Mouse (Mus musculus) lung, embryonic 15.5 days (tissue): ENCODE measurements around the gene Thsd7a. TPM values are rescaled to one million over a fixed set of nuclear protein-coding genes. Genes with fewer than 3 reads are reported as not detected.

ENCODE experiments used
- ATAC-seq: fragments of 200-750 bp; cut with Nextera tagmentation; 2 replicates; pipeline ENCODE4 v1.8.0; 2017; ENCODE audit warnings: moderate number of reproducible peaks, borderline replicate concordance; ENCODE audit not compliant: low FRiP score, low TSS enrichment; ENCODE audit errors: extremely low read depth
- H3K27ac ChIP-seq: fragments of 300-500 bp; sonication (generic); 2 replicates; pipeline ENCODE4 v1.5.1; 2015; ENCODE audit warnings: moderate library complexity, mild to moderate bottlenecking, inconsistent platforms
- H3K27me3 ChIP-seq: fragments of 300-500 bp; sonication (generic); 2 replicates; pipeline ENCODE4 v1.6.1; 2015; ENCODE audit warnings: inconsistent platforms
- H3K36me3 ChIP-seq: fragments of 300-500 bp; sonication (generic); 2 replicates; pipeline ENCODE4 v1.6.1; 2015; ENCODE audit warnings: inconsistent platforms
- H3K4me1 ChIP-seq: fragments of 300-500 bp; sonication (generic); 2 replicates; pipeline ENCODE4 v1.6.1; 2015; ENCODE audit warnings: inconsistent platforms
- H3K4me2 ChIP-seq: fragments of 300-500 bp; sonication (generic); 2 replicates; pipeline ENCODE4 v1.6.1; 2015; ENCODE audit warnings: inconsistent platforms, mild to moderate bottlenecking, moderate library complexity
- H3K4me3 ChIP-seq: fragments of 300-500 bp; sonication (generic); 2 replicates; pipeline ENCODE4 v1.5.1; 2015; ENCODE audit warnings: mild to moderate bottlenecking, inconsistent platforms
- H3K9ac ChIP-seq: fragments of 300-500 bp; sonication (generic); 2 replicates; pipeline ENCODE4 v1.6.1; 2015; ENCODE audit warnings: inconsistent platforms
- H3K9me3 ChIP-seq: fragments of 300-500 bp; sonication (generic); 2 replicates; pipeline ENCODE4 v1.6.1; 2016; ENCODE audit warnings: inconsistent platforms
- WGBS: fragments of 180-500 bp; shearing (Covaris S2); methylation state at CpG from one replicate; pipeline ENCODE4 v1.1.7; 2015; 5-methylcytosine and 5-hydroxymethylcytosine counted together
- polyA plus RNA-seq: library from polyadenylated mRNA; unstranded; fragments of >200 nt; fragmentation: Nextera tagmentation; extraction: Ambion mirVana; gene quantifications from 2 replicates; pipeline ENCODE4 v1.2.1, GENCODE M21; 2015

Gene Thsd7a
- polyA plus RNA-seq, 1 experiment from 2014 or later: 2.3 TPM

- Histone ChIP-seq H3K4me3 (no peak overlapping the region), H3K4me2 (no peak overlapping the region), H3K27ac (no peak overlapping the region), H3K4me1 (no peaks in the 10 kb centered on the region), H3K9ac (no peak overlapping the region), H3K9me3 (no peaks in the 10 kb centered on the region), H3K27me3 (no peaks in the 10 kb centered on the region), H3K36me3 (no peaks in the 10 kb centered on the region)
- no peak for ATAC-seq
- 49% methylated on average over 2 of the region's 2 CpGs for WGBS
Measured at GRCm38 (mm10) chr6:12353573-12353972, 395.6 kb downstream of the Thsd7a start.

- H3K9me3 ChIP-seq: no peaks in the 10 kb centered on the region
- no peak overlapping the region for H3K4me2 ChIP-seq
- H3K27me3 ChIP-seq: no peaks in the 10 kb centered on the region
- H3K36me3 ChIP-seq: no peaks in the 10 kb centered on the region
- 61% methylated on average over 9 of the region's 9 CpGs for WGBS
- no peaks in the 10 kb centered on the region for H3K4me1 ChIP-seq
- no peak overlapping the region for H3K9ac ChIP-seq
- no peak overlapping the region for H3K27ac ChIP-seq
- H3K4me3 ChIP-seq: no peak overlapping the region
- ATAC-seq: no peak
Measured at GRCm38 (mm10) chr6:12352165-12352719, 397.0 kb downstream of the Thsd7a start.

GRCm38 (mm10) chr6:12350753-12351152 lies 398.5 kb downstream of the Thsd7a start:
- Histone ChIP-seq H3K4me2 (peak overlapping the region; percentile 18; the same call in 1 of the 2 replicates), H3K4me3 (no peak overlapping the region), H3K27me3 (no peaks in the 10 kb centered on the region), H3K9me3 (no peaks in the 10 kb centered on the region), H3K27ac (no peak overlapping the region), H3K9ac (no peak overlapping the region), H3K36me3 (no peaks in the 10 kb centered on the region), H3K4me1 (no peaks in the 10 kb centered on the region)
- 26% methylated on average over 5 of the region's 5 CpGs for WGBS
- no peak for ATAC-seq

- 63% methylated on average over 3 of the region's 3 CpGs for WGBS
- no peak for ATAC-seq
- Histone ChIP-seq H3K4me3 (no peak overlapping the region), H3K4me2 (no peak overlapping the region), H3K9ac (no peak overlapping the region), H3K4me1 (no peaks in the 10 kb centered on the region), H3K27me3 (no peaks in the 10 kb centered on the region), H3K36me3 (no peaks in the 10 kb centered on the region), H3K9me3 (no peaks in the 10 kb centered on the region), H3K27ac (no peak overlapping the region)
Measured at GRCm38 (mm10) chr6:12349105-12349759, 400.0 kb downstream of the Thsd7a start.

- Histone ChIP-seq H3K27me3 (no peaks in the 10 kb centered on the region), H3K4me3 (no peak overlapping the region), H3K4me1 (no peaks in the 10 kb centered on the region), H3K9me3 (no peaks in the 10 kb centered on the region), H3K27ac (no peak overlapping the region), H3K9ac (no peak overlapping the region), H3K36me3 (no peaks in the 10 kb centered on the region), H3K4me2 (no peak overlapping the region)
- ATAC-seq: no peak
Measured at GRCm38 (mm10) chr6:12348667-12349066, 400.5 kb downstream of the Thsd7a start.

- Histone ChIP-seq H3K4me1 (no peaks in the 10 kb centered on the region), H3K4me2 (no peak overlapping the region), H3K27ac (no peak overlapping the region), H3K27me3 (no peaks in the 10 kb centered on the region), H3K36me3 (no peaks in the 10 kb centered on the region), H3K9me3 (no peaks in the 10 kb centered on the region), H3K9ac (no peak overlapping the region), H3K4me3 (no peak overlapping the region)
- no peak for ATAC-seq
- 71% methylated on average over 14 of the region's 14 CpGs for WGBS
Measured at GRCm38 (mm10) chr6:12336590-12337584, 412.3 kb downstream of the Thsd7a start.

GRCm38 (mm10) chr6:12315070-12315909 lies 433.9 kb downstream of the Thsd7a start:
- 46% methylated on average over 7 of the region's 7 CpGs for WGBS
- ATAC-seq: no peak
- Histone ChIP-seq H3K4me3 (no peak overlapping the region), H3K4me1 (no peaks in the 10 kb centered on the region), H3K4me2 (no peak overlapping the region), H3K36me3 (no peaks in the 10 kb centered on the region), H3K9ac (no peak overlapping the region), H3K27me3 (no peaks in the 10 kb centered on the region), H3K27ac (no peak overlapping the region), H3K9me3 (no peaks in the 10 kb centered on the region)

- no peaks in the 10 kb centered on the region for H3K9me3 ChIP-seq
Measured at GRCm38 (mm10) chr6:12307502-12307901, 441.7 kb downstream of the Thsd7a start.

GRCm38 (mm10) chr6:12262641-12263400 lies 486.4 kb downstream of the Thsd7a start:
- Histone ChIP-seq H3K36me3 (no peaks in the 10 kb centered on the region), H3K4me1 (no peaks in the 10 kb centered on the region), H3K27ac (no peak overlapping the region), H3K9me3 (no peaks in the 10 kb centered on the region), H3K9ac (no peak overlapping the region), H3K4me3 (no peak overlapping the region), H3K27me3 (no peaks in the 10 kb centered on the region), H3K4me2 (no peak overlapping the region)
- no peak for ATAC-seq
- 70% methylated on average over 15 of the region's 15 CpGs for WGBS

More at GRCm38 (mm10) chr6:12307502-12307901, 441.7 kb downstream of the Thsd7a start:
- 74% methylated on average over 2 of the region's 2 CpGs for WGBS
- Histone ChIP-seq H3K4me1 (no peaks in the 10 kb centered on the region), H3K9ac (no peak overlapping the region), H3K27me3 (no peaks in the 10 kb centered on the region), H3K4me3 (no peak overlapping the region), H3K4me2 (no peak overlapping the region), H3K27ac (no peak overlapping the region), H3K36me3 (no peaks in the 10 kb centered on the region)
- ATAC-seq: no peak
